Mouse (Mus musculus) cerebellum, adult 2 months (tissue): Measurements from ENCODE around the gene Tenm3.

Experiments used
- CTCF ChIP-seq: fragments of 200-500 bp; IDR thresholded peaks from 2 replicates; pipeline ENCODE4 v1.5.1; 2011; ENCODE audit warnings: low read depth, mild to moderate bottlenecking, control low read depth, low read length, moderate library complexity, borderline replicate concordance; ENCODE audit not compliant: insufficient read depth
- POLR2A ChIP-seq: fragments of 200-500 bp; IDR thresholded peaks from 2 replicates; pipeline ENCODE4 v1.6.1; 2011; ENCODE audit warnings: low read length, control low read depth, borderline replicate concordance; ENCODE audit not compliant: insufficient read depth

- TF ChIP-seq CTCF (no peak), POLR2A (no peak)
These were observed 271.4 kb downstream of the Tenm3 start for GRCm38 (mm10) chr8:48572345-48572744.
